Mouse (Mus musculus) kidney, embryonic 16.5 days (tissue): ENCODE measurements around the gene Mreg. TPM values are rescaled to one million over a fixed set of nuclear protein-coding genes. Genes with fewer than 3 reads are reported as not detected.

Experiments used
- ATAC-seq: fragments of 200-750 bp; cut with Nextera tagmentation; 2 replicates; pipeline ENCODE4 v1.8.0; 2017; ENCODE audit warnings: moderate TSS enrichment; ENCODE audit not compliant: low FRiP score, low TSS enrichment
- H3K27ac ChIP-seq: fragments of 300-500 bp; sonication (generic); 2 replicates; pipeline ENCODE4 v1.5.1; 2014; ENCODE audit warnings: low read length
- H3K27me3 ChIP-seq: fragments of 300-500 bp; sonication (generic); 2 replicates; pipeline ENCODE4 v1.6.1; 2014; ENCODE audit warnings: low read length, control low read depth, mixed read lengths; ENCODE audit not compliant: insufficient read depth
- H3K36me3 ChIP-seq: fragments of 300-500 bp; sonication (generic); 2 replicates; pipeline ENCODE4 v1.6.1; 2014; ENCODE audit warnings: low read length, control low read depth, mixed read lengths; ENCODE audit not compliant: insufficient read depth
- H3K4me1 ChIP-seq: fragments of 300-500 bp; sonication (generic); 2 replicates; pipeline ENCODE4 v1.6.1; 2014; ENCODE audit warnings: low read length, control low read depth, mixed read lengths; ENCODE audit not compliant: insufficient read depth
- H3K4me2 ChIP-seq: fragments of 300-500 bp; sonication (generic); replicated peaks from 2 replicates; pipeline ENCODE4 v1.6.1; 2014; ENCODE audit warnings: low read depth, low read length
- H3K4me3 ChIP-seq: fragments of 300-500 bp; sonication (generic); 2 replicates; pipeline ENCODE4 v1.5.1; 2014; ENCODE audit warnings: mild to moderate bottlenecking, low read length
- H3K9ac ChIP-seq: fragments of 300-500 bp; sonication (generic); replicated peaks from 2 replicates; pipeline ENCODE4 v1.6.1; 2014; ENCODE audit warnings: low read length
- H3K9me3 ChIP-seq: fragments of 300-500 bp; sonication (generic); 2 replicates; pipeline ENCODE4 v1.6.1; 2016; ENCODE audit warnings: low read length, control low read depth
- WGBS: fragments of 180-500 bp; shearing (Covaris S2); extraction: QIAGEN DNeasy Blood & Tissue Kit; methylation state at CpG from one replicate; pipeline ENCODE4 v1.1.7; 2014; 5-methylcytosine and 5-hydroxymethylcytosine counted together
- polyA plus RNA-seq: library from polyadenylated mRNA; unstranded; fragments of >200 nt; fragmentation: Nextera tagmentation; extraction: Ambion mirVana; gene quantifications from 2 replicates; pipeline ENCODE4 v1.2.1, GENCODE M21; 2015

Gene Mreg
- polyA plus RNA-seq, 1 experiment from 2014 or later = 5.3 TPM

DNA sequence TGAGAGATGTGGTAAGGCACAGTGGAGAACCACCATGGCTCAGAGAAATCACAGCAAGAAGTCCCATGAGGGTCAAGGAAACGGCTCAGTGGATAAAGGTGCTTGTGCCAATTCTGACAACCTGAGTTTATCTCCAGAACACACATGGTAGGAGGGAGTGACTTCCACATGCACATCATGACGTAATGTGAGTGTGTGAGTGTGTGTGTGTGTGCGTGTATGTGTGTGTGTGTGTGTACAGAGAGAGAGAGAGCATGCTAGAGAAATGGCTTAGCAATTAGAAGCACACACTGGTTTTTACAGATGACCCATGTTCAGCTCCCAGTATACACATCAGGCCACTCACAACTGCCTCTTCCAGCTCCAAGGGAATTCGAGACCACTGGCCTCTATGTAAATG is 3.1 kb upstream of the Mreg start:
- H3K4me2 ChIP-seq = no peak overlapping the region
- 77% methylated on average over 4 of the region's 4 CpGs for WGBS
- H3K4me1 ChIP-seq = 0 out of 2 replicates have a peak, but pooled peaks cover 15% of the 10 kb centered on the region
- H3K36me3 ChIP-seq = no peaks in the 10 kb centered on the region
- no peaks in the 10 kb centered on the region for H3K27me3 ChIP-seq
- H3K4me3 ChIP-seq = no peak overlapping the region
- no peak for ATAC-seq
- no peak overlapping the region for H3K9ac ChIP-seq
- no peaks in the 10 kb centered on the region for H3K9me3 ChIP-seq
- H3K27ac ChIP-seq = no peak overlapping the region

DNA sequence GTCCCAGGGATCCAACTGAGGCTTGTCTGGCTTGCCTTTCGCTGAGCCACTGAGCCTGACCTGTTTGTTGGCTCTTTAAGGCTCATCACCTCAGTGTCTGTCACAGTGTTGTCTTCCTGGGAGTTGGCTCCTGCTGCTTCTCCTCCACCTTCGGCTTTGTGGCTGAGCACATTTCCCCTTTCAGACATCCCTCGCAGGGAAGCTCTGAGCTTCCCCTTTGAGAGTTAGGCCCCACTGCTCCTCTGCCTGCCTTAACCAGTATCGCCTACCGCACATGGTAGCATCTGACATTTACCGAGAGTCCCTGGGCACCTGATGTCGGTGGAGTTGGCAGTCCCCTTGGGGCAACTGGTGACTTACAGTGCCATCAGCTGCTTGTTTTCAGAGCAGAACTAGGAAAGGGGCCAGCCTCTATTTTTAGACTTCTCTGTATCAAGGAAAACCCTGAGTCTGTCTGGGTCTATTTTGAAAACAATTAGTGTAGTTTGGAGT is 2.4 kb upstream of the Mreg start:
- Histone ChIP-seq H3K4me3 (no peak overlapping the region), H3K36me3 (no peaks in the 10 kb centered on the region), H3K27ac (no peak overlapping the region), H3K27me3 (no peaks in the 10 kb centered on the region), H3K4me1 (0 out of 2 replicates have a peak, but pooled peaks cover 15% of the 10 kb centered on the region), H3K9ac (no peak overlapping the region), H3K4me2 (no peak overlapping the region), H3K9me3 (no peaks in the 10 kb centered on the region)
- WGBS = 67% methylated on average over 7 of the region's 7 CpGs
- ATAC-seq = no peak

DNA sequence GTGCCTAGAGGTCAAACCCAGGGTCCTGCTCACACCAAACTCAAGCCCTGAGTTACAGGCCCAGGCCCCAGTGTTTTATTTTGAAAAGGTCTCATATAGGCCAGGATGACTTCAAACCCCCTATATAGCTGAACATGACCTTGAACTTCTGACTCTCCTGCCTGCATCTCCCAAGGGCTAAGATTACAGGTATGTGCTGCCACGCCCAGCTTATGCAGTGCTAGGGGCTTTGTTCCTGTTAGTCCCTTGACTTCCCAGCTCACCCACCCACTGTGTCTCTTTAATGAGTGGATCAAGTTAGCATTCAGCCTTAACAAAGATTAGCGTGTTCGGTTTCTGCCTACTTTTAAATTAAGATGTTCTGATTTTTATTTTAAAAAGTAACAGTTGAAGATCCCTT is 1.8 kb upstream of the Mreg start:
- Histone ChIP-seq H3K4me3 (no peak overlapping the region), H3K27me3 (no peaks in the 10 kb centered on the region), H3K9ac (no peak overlapping the region), H3K9me3 (no peaks in the 10 kb centered on the region), H3K4me1 (0 out of 2 replicates have a peak, but pooled peaks cover 15% of the 10 kb centered on the region), H3K36me3 (no peaks in the 10 kb centered on the region), H3K27ac (no peak overlapping the region), H3K4me2 (no peak overlapping the region)
- no peak for ATAC-seq
- WGBS = 94% methylated on average over 3 of the region's 3 CpGs

DNA sequence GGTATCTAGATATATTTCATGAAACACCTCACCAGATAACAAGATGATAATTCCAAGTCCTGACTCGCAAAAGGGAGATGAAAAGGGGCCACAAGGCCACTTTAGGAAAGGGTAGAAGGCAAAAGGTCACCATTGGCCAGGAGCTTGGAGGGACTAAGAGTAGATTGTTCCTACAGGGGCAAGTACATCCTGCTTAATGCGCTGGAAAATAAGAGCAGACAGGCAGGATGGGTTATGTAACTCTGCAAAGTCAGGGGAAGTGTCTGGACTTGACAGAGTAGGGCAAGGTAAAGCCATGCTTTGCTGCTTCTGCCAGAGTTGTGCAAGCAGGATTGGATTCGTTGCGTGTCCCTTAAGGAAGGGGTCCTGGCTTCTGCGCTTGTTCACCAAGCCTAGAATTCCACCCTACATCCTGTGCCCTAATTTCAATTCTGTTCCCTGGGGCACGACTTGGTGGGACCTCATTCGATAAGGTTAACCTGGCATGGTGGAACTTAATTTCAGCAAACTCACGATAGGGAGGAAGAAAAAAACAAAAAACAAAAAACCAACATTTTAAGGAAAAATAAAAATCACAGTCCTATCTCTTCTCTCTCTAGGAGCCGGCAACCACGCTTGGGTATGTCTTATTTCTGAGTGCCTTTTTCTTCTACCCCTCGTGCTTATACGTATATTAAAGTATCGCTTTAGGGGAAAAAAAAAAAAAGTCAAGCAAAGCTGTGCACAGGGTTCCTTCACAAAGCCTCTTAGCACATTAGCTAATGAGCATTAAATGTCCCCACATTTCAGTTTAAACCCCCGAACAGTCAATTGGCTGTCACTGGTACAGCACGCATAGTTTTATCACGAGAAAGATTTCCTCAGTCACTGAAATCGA is 1.1 kb downstream of the Mreg start:
- 21% methylated on average over 17 of the region's 17 CpGs for WGBS
- no peaks in the 10 kb centered on the region for H3K27me3 ChIP-seq

DNA sequence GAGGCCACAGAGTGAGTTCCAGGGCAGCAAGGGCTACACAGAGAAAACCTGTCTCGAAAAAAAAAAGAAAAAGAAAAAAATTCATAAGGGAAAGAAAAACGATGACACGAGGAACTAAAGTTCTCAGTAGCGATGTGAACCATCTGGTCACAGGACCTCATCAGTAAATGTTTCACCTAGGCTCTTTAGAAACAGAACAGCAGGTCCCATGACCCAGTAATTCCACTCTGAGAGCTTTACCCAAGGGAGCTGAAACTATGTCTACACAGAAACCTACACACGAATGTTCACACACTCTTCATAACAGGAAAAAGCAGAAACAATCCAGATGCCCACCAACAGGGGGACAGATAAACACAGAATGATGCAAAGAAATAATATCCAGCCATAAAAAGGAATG is 4.0 kb downstream of the Mreg start:
- H3K27ac ChIP-seq = no peak overlapping the region
- no peaks in the 10 kb centered on the region for H3K36me3 ChIP-seq
- no peaks in the 10 kb centered on the region for H3K27me3 ChIP-seq
- H3K9ac ChIP-seq = no peak overlapping the region
- no peak overlapping the region for H3K4me3 ChIP-seq
- 86% methylated on average over 5 of the region's 5 CpGs for WGBS
- 0 out of 2 replicates have a peak, but pooled peaks cover 15% of the 10 kb centered on the region for H3K4me1 ChIP-seq
- no peak overlapping the region for H3K4me2 ChIP-seq
- ATAC-seq = no peak
- H3K9me3 ChIP-seq = no peaks in the 10 kb centered on the region

More for the DNA sequence above, 1.1 kb downstream of the Mreg start:
- H3K9ac ChIP-seq = peak overlapping the region; percentile 79
- no peaks in the 10 kb centered on the region for H3K9me3 ChIP-seq
- no peak overlapping the region for H3K27ac ChIP-seq
- no peak for ATAC-seq
- no peaks in the 10 kb centered on the region for H3K36me3 ChIP-seq
- peak overlapping the region; percentile 77 for H3K4me3 ChIP-seq
- H3K4me2 ChIP-seq = peak overlapping the region; percentile 99
- H3K4me1 ChIP-seq = 0 out of 2 replicates have a peak, but pooled peaks cover 15% of the 10 kb centered on the region

DNA sequence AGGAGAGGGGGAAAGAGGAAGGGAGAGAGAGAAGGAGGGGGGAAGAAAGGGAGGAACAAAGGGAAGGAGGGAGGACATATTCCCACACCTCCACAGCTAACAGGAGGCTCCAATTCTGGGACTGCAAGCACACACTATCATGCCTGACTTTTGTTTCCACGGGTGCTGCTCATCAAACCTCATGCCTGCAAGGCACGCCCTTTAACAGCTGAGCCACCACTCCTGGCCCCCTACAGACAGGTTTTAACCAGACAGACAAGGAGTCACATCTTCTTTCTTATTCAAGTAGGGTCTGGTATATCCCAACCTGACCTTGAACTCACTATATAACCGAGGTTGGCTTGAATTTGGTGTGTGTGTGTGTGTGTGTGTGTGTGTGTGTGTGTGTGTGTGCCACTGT is 7.0 kb downstream of the Mreg start:
- Histone ChIP-seq H3K9me3 (no peaks in the 10 kb centered on the region), H3K9ac (no peak overlapping the region), H3K4me1 (no peaks in the 10 kb centered on the region), H3K4me2 (no peak overlapping the region), H3K36me3 (no peaks in the 10 kb centered on the region), H3K27me3 (no peaks in the 10 kb centered on the region), H3K27ac (no peak overlapping the region), H3K4me3 (no peak overlapping the region)
- 71% methylated on average over 3 of the region's 3 CpGs for WGBS
- ATAC-seq = no peak

DNA sequence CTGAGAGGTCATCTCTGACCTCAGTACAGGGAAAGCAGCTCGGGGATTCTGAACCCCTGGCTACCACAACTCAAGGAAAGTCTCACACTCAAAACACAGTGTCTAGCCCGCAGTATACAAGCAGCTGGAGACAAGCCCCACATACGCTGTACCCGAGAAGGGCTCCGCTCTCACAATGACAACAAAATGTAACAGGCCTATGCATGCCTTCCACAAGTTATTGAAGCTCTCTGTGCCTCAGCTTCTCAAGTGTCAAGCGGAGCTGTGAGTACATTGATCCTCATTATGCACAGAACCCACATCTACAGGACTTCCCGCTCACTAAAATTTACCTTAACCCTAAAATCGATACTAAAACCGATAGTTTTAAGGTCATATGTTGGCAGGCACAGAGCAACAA is 8.9 kb downstream of the Mreg start:
- no peaks in the 10 kb centered on the region for H3K27me3 ChIP-seq
- H3K27ac ChIP-seq = no peak overlapping the region
- no peaks in the 10 kb centered on the region for H3K4me1 ChIP-seq
- no peaks in the 10 kb centered on the region for H3K9me3 ChIP-seq
- no peak for ATAC-seq
- H3K4me2 ChIP-seq = no peak overlapping the region
- 84% methylated on average over 9 of the region's 9 CpGs for WGBS
- no peaks in the 10 kb centered on the region for H3K36me3 ChIP-seq
- H3K4me3 ChIP-seq = no peak overlapping the region
- H3K9ac ChIP-seq = no peak overlapping the region

DNA sequence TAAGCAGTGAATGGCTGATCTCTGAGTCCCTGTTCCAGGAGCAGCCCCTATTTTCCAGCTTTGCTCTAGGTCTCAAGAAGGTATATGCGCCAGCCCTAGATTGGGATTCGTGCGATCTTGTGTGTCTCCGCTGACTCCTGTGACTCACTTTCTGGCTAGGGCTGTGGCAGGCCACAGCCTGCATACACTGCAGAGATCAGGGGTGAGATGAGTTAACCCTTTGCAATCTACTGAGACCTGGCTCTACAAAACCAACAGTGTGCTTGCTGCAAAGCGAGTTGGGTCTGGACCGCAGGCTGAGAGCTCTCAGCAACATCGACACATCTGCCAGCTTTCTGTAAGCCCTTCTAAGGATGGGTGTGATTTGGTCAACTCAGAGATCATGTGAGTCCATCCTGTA is 9.4 kb downstream of the Mreg start:
- no peaks in the 10 kb centered on the region for H3K27me3 ChIP-seq
- 91% methylated on average over 7 of the region's 7 CpGs for WGBS
- no peaks in the 10 kb centered on the region for H3K36me3 ChIP-seq
- ATAC-seq = no peak
- H3K27ac ChIP-seq = no peak overlapping the region
- H3K4me3 ChIP-seq = no peak overlapping the region
- H3K9me3 ChIP-seq = no peaks in the 10 kb centered on the region
- H3K4me2 ChIP-seq = no peak overlapping the region
- no peak overlapping the region for H3K9ac ChIP-seq
- H3K4me1 ChIP-seq = no peaks in the 10 kb centered on the region

DNA sequence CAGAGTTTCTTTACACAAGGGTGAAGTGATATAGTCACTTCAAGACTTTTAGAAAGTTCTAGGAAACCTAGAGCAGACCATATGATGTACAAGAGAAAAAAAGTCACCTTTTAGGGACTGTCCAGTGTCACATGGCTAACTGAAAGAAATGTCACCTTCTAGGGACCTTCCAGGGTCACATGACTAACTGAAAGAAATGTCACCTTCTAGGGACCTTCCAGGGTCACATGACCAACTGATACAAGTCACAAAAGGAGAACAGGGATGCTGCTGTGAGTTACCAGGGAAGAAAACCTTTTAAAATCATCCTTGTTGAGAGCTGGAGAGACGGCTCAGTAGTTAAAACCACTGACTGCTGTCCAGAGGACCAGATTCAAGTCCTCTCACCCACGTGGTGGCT is 10.0 kb downstream of the Mreg start:
- ATAC-seq = no peak
- Histone ChIP-seq H3K4me2 (no peak overlapping the region), H3K9ac (no peak overlapping the region), H3K4me1 (no peaks in the 10 kb centered on the region), H3K4me3 (no peak overlapping the region), H3K36me3 (no peaks in the 10 kb centered on the region), H3K27me3 (no peaks in the 10 kb centered on the region), H3K27ac (no peak overlapping the region), H3K9me3 (no peaks in the 10 kb centered on the region)
- 67% methylated on average over 2 of the region's 2 CpGs for WGBS

DNA sequence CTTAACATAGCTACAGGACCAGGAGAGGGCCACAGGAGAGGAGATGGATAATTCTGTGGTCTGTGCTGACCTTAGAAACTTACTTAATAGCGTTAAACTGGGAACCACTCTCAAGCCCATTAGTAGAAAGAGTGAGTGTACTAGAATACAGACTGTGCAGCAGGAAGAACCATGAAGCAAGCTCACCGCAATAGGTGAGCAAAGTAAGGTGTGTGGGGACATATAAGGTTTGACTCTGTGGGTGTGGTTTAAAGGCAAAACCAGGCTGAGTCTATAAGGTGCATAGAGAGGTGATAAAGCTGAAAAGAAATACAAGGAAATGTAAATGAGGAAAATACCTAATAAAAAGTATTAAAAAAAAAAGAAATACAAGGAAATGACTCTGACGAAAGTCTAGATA is 11.0 kb downstream of the Mreg start:
- no peak overlapping the region for H3K9ac ChIP-seq
- peaks cover 2% of the 10 kb centered on the region; the same call in 1 of the 2 replicates for H3K4me1 ChIP-seq
- no peaks in the 10 kb centered on the region for H3K27me3 ChIP-seq
- no peak for ATAC-seq
- no peak overlapping the region for H3K27ac ChIP-seq
- no peak overlapping the region for H3K4me3 ChIP-seq
- H3K4me2 ChIP-seq = no peak overlapping the region
- H3K9me3 ChIP-seq = no peaks in the 10 kb centered on the region
- no peaks in the 10 kb centered on the region for H3K36me3 ChIP-seq
- 90% methylated on average over 3 of the region's 3 CpGs for WGBS
